Mouse (Mus musculus) hindbrain, postnatal 0 days (tissue): ENCODE results near the gene Fam189b. TPM values are rescaled to one million over a fixed set of nuclear protein-coding genes. Genes with fewer than 3 reads are reported as not detected.

Experiments
- ATAC-seq: fragments of 200-750 bp; cut with Nextera tagmentation; 2 replicates; pipeline ENCODE4 v1.8.0; 2017; ENCODE audit warnings: mild to moderate bottlenecking, moderate TSS enrichment, moderate library complexity
- DNase-seq: peaks from one replicate; pipeline ENCODE4 v3.0.0-alpha.2; 2015; ENCODE audit warnings: low spot score
- H3K27ac ChIP-seq: fragments of 300-500 bp; sonication (generic); 2 replicates; pipeline ENCODE4 v1.5.1; 2014; ENCODE audit warnings: mild to moderate bottlenecking
- H3K27me3 ChIP-seq: fragments of 300-500 bp; sonication (generic); 2 replicates; pipeline ENCODE4 v1.6.1; 2014; ENCODE audit warnings: low read length, mixed read lengths; ENCODE audit not compliant: insufficient read depth
- H3K36me3 ChIP-seq: fragments of 300-500 bp; sonication (generic); 2 replicates; pipeline ENCODE4 v1.6.1; 2014; ENCODE audit warnings: low read length, mixed read lengths; ENCODE audit not compliant: insufficient read depth
- H3K4me1 ChIP-seq: fragments of 300-500 bp; sonication (generic); 2 replicates; pipeline ENCODE4 v1.6.1; 2014; ENCODE audit warnings: antibody characterized with exemption, low read length, mixed read lengths; ENCODE audit not compliant: insufficient read depth
- H3K4me2 ChIP-seq: fragments of 300-500 bp; sonication (generic); 2 replicates; pipeline ENCODE4 v1.6.1; 2014; ENCODE audit warnings: low read depth, mild to moderate bottlenecking, low read length, moderate library complexity, mixed read lengths
- H3K4me3 ChIP-seq: fragments of 300-500 bp; sonication (generic); 2 replicates; pipeline ENCODE4 v1.5.1; 2014; ENCODE audit warnings: low read length
- H3K9ac ChIP-seq: fragments of 300-500 bp; sonication (generic); replicated peaks from 2 replicates; pipeline ENCODE4 v1.6.1; 2014; ENCODE audit warnings: mild to moderate bottlenecking, low read length, moderate library complexity, mixed read lengths
- H3K9me3 ChIP-seq: fragments of 300-500 bp; sonication (generic); 2 replicates; pipeline ENCODE4 v1.6.1; 2016; ENCODE audit warnings: low read length, mixed read lengths
- CTCF ChIP-seq: IDR thresholded peaks from 2 replicates; pipeline ENCODE4 v1.5.1; 2016; ENCODE audit warnings: antibody characterized with exemption, control low read depth, low read depth
- whole genome bisulfite sequencing: fragments of 180-500 bp; shearing (Covaris S2); extraction: QIAGEN DNeasy Blood & Tissue Kit; methylation state at CpG from one replicate; pipeline ENCODE4 v1.1.7; 2014; 5-methylcytosine and 5-hydroxymethylcytosine counted together
- polyA plus RNA-seq: library from polyadenylated mRNA; unstranded; fragments of >200 nt; fragmentation: Nextera tagmentation; extraction: Ambion mirVana; gene quantifications from 2 replicates; pipeline ENCODE4 v1.2.1, GENCODE M21; 2015
- total RNA-seq: library from RNA; depleted of rRNA; stranded (reverse); fragments of >200 nt; gene quantifications from 2 replicates; pipeline ENCODE4 v1.2.3, GENCODE M21; 2014

Gene Fam189b
- total and polyA plus RNA-seq, 2 experiments from 2014 or later: 15.2 to 29.2 TPM

- ATAC-seq: peak; percentile 97
- 5% methylated on average over 33 of the region's 33 CpGs for WGBS
Measured at GRCm38 (mm10) chr3:89195979-89196877, 13.3 kb downstream of the Fam189b start.

DNA sequence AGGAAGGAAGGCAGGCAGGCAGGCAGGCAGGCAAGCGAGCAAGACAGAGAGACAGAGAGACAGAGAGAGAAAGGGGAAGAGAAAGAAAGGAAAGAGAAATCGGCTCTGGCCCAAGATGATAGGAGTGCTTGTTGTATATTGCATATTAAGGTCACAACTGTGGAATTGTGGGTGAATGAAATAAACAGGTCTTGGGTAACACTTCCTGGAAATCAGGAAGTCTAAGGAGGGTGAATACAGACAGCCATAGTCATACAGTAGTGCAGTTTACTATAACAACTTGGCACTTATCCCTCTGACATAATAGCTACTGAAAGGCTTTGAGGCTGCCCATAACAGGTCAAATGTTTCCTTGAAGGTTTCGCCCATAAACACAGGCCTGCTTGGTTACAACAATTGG, 16.9 kb downstream of the Fam189b start:
- WGBS: 75% methylated on average over 3 of the region's 3 CpGs
- no peak for ATAC-seq
- Histone ChIP-seq H3K9me3 (no peaks in the 10 kb centered on the region), H3K36me3 (no peaks in the 10 kb centered on the region), H3K27me3 (no peaks in the 10 kb centered on the region), H3K4me2 (no peak overlapping the region), H3K4me3 (no peak overlapping the region), H3K9ac (no peak overlapping the region), H3K27ac (no peak overlapping the region), H3K4me1 (peaks cover 12% of the 10 kb centered on the region; the same call in 1 of the 2 replicates)
- no peak for DNase-seq
- no peak for TF ChIP-seq CTCF

More at GRCm38 (mm10) chr3:89195979-89196877, 13.3 kb downstream of the Fam189b start:
- no peaks in the 10 kb centered on the region for H3K27me3 ChIP-seq
- peak overlapping the region; percentile 64 for H3K4me2 ChIP-seq
- peak overlapping the region; percentile 40 for H3K4me3 ChIP-seq
- DNase-seq: peak; percentile 93
- peak overlapping the region; percentile 81 for H3K27ac ChIP-seq
- peaks cover 7% of the 10 kb centered on the region; the same call in 1 of the 2 replicates for H3K4me1 ChIP-seq
- H3K9me3 ChIP-seq: no peaks in the 10 kb centered on the region
- no peaks in the 10 kb centered on the region for H3K36me3 ChIP-seq
- peak overlapping the region; percentile 50 for H3K9ac ChIP-seq
- peak; percentile 62 for TF ChIP-seq CTCF

GRCm38 (mm10) chr3:89202253-89203141, 19.6 kb downstream of the Fam189b start, which contains the start of gene Gba:
TSS of gene Gba (plus strand) at chr3:89202928.
- peaks cover 5% of the 10 kb centered on the region; the same call in 1 of the 2 replicates for H3K4me1 ChIP-seq
- H3K27me3 ChIP-seq: no peaks in the 10 kb centered on the region
- peak within 1 kb of the TSS; percentile 83 for H3K4me2 ChIP-seq
- WGBS: 25% methylated on average over 13 of the region's 13 CpGs
- no peaks in the 10 kb centered on the region for H3K9me3 ChIP-seq
- H3K27ac ChIP-seq: peak within 1 kb of the TSS; percentile 67
- ATAC-seq (peak; percentile 91), DNase-seq (peak; percentile 95)
- H3K4me3 ChIP-seq: peak within 1 kb of the TSS; percentile 54
- H3K9ac ChIP-seq: peak within 1 kb of the TSS; percentile 62
- TF ChIP-seq CTCF: no peak
- peaks cover 20% of the 10 kb centered on the region for H3K36me3 ChIP-seq

DNA sequence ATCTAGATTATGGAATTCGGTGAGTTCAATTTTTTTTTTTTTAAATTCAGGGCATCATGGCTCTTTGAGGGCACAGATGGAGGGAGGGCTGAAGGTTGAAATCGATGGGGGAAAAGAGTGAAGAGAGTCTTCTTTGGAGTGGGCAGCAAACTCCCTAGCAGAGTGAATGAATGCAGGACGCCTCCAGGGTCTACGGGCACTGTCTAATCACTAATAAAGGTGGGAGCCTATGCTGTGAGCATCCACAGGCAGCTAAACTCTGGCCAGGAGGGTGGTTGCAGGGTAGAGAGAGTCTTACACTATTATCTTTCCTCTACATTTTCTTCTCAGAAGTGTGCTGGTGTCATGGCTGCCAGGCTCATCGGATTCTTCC, 20.2 kb downstream of the Fam189b start:
- peaks cover 5% of the 10 kb centered on the region; the same call in 1 of the 2 replicates for H3K4me1 ChIP-seq
- peak overlapping the region; percentile 54 for H3K4me3 ChIP-seq
- H3K4me2 ChIP-seq: peak overlapping the region; percentile 83
- no peaks in the 10 kb centered on the region for H3K9me3 ChIP-seq
- ATAC-seq (peak; percentile 36), DNase-seq (no peak)
- WGBS: 37% methylated on average over 5 of the region's 5 CpGs
- H3K36me3 ChIP-seq: peaks cover 26% of the 10 kb centered on the region
- H3K27me3 ChIP-seq: no peaks in the 10 kb centered on the region
- H3K27ac ChIP-seq: peak overlapping the region; percentile 67
- peak overlapping the region; percentile 62 for H3K9ac ChIP-seq
- no peak for TF ChIP-seq CTCF

- no peak for TF ChIP-seq CTCF
- peaks cover 5% of the 10 kb centered on the region; the same call in 1 of the 2 replicates for H3K4me1 ChIP-seq
- H3K27me3 ChIP-seq: no peaks in the 10 kb centered on the region
- H3K9me3 ChIP-seq: no peaks in the 10 kb centered on the region
- 91% methylated on average over 7 of the region's 7 CpGs for WGBS
- DNase-seq (no peak), ATAC-seq (no peak)
- H3K4me3 ChIP-seq: no peak overlapping the region
- H3K27ac ChIP-seq: no peak overlapping the region
- H3K36me3 ChIP-seq: peaks cover 48% of the 10 kb centered on the region
- no peak overlapping the region for H3K4me2 ChIP-seq
- no peak overlapping the region for H3K9ac ChIP-seq
Measured at GRCm38 (mm10) chr3:89206079-89206478, 23.1 kb downstream of the Fam189b start.

DNA sequence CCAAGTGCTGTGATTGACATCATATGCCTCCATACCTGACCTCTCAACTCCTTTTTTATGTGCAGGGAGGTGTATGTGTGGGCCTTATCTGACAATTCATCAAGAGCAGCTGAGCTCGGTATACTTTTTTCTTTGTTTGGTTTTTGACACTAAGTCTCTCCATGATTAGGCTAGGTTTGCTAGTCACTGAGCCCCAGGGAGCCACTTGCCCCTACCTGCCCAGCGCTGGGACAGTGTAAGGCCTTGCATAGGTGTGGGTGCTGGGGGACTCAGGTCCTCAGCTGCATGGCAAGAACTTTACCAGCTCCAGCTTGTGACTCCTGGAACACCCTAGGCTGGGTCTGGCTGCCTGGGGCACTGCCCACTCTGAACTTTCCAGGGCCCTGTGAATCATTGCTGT, 23.8 kb downstream of the Fam189b start:
- WGBS: 86% methylated on average over 2 of the region's 2 CpGs
- H3K4me1 ChIP-seq: peaks cover 5% of the 10 kb centered on the region; the same call in 1 of the 2 replicates
- ATAC-seq: no peak
- H3K4me2 ChIP-seq: no peak overlapping the region
- no peak for TF ChIP-seq CTCF
- no peak overlapping the region for H3K27ac ChIP-seq
- H3K27me3 ChIP-seq: no peaks in the 10 kb centered on the region
- DNase-seq: no peak
- no peak overlapping the region for H3K9ac ChIP-seq
- H3K4me3 ChIP-seq: no peak overlapping the region
- no peaks in the 10 kb centered on the region for H3K9me3 ChIP-seq
- peaks cover 48% of the 10 kb centered on the region for H3K36me3 ChIP-seq
